Mouse (Mus musculus): ENCODE measurements around the gene Tmem104. TPM values are rescaled to one million over a fixed set of nuclear protein-coding genes. Genes with fewer than 3 reads are reported as not detected.

Tmem104 gene
- polyA plus RNA-seq, 1 experiment from 2014 or later, result 6.5 TPM

DNA sequence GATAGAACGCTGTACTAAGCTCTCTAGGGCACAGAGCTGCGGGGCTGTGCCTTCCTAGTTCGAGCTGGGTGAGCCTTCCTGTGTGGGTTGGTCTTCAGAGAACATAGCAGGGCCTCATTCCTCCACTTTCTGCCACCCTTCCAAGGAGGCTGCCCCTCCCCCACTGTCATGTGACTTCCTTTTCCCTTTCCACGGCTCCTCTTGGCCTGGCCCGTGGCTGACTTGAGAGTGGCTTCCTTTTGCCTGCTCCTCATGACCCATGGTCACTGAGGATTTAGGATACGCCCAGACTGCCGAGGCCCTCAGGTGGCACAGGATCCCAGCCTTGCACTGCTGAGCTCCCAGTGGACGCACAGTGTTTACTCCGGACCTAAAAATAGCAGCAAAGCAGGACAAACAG lies 4.9 kb downstream of the Tmem104 start:
- no peaks in the 10 kb centered on the region for H3K9me3 ChIP-seq (ENCODE audit: control insufficient read depth, low read length)
- H3K36me3 ChIP-seq (ENCODE audit: control insufficient read depth, insufficient read depth, low read length), result 0 out of 2 replicates have a peak, but pooled peaks cover 9% of the 10 kb centered on the region
- H3K9ac ChIP-seq (ENCODE audit: low read length), result peak overlapping the region; percentile 54; the same call in 1 of the 2 replicates
- no peak for ATAC-seq (ENCODE audit: insufficient number of reproducible peaks, insufficient read depth, low FRiP score, low read depth)
- H3K4me3 ChIP-seq (ENCODE audit: control insufficient read depth in 1 of 2, insufficient read depth in 1 of 2, low read depth in 1 of 2, low read length in 2 of 2), result no peak overlapping the region
- H3K27ac ChIP-seq (replicated peaks in 1 of 2; ENCODE audit: control insufficient read depth in 1 of 2, insufficient read depth in 1 of 2, low read depth in 2 of 2, low read length in 2 of 2), result peak overlapping the region; percentile 12 to 41; a peak in 1 of 4 replicates
- WGBS, result 27% methylated on average over 9 of the region's 9 CpGs
- H3K27me3 ChIP-seq (ENCODE audit: control insufficient read depth, insufficient read depth, low read length), result no peaks in the 10 kb centered on the region
- peaks cover 12 to 17% of the 10 kb centered on the region in 2 experiments for H3K4me1 ChIP-seq (ENCODE audit: control insufficient read depth in 2 of 2, insufficient read depth in 2 of 2, low read length in 2 of 2)
- H3K4me2 ChIP-seq (ENCODE audit: low read length), result peak overlapping the region; percentile 25

DNA sequence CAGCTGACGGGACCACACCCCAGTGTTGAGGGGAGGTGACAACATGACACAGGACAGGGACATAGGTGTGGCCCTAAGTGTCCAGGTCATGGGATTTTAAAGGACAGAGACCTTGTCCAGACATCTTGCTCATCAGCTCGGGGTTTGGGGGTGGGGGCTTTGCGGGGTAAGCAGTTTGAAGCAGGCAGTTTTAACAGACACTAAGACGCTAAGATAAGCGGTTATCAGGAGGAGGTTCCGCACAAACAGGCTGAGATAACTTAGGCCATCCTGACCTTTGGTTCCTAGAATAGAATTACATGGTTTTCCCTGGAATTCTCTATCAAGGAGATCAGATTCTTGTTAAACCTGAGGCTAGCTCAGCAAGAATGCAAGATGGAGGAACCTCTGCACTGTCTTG lies 7.4 kb downstream of the Tmem104 start:
- Histone ChIP-seq H3K9me3 (ENCODE audit: control insufficient read depth, low read length) (no peaks in the 10 kb centered on the region), H3K27me3 (ENCODE audit: control insufficient read depth, insufficient read depth, low read length) (no peaks in the 10 kb centered on the region), H3K4me1 (ENCODE audit: control insufficient read depth in 2 of 2, insufficient read depth in 2 of 2, low read length in 2 of 2) (peaks cover 8 to 11% of the 10 kb centered on the region in 2 experiments; a peak in 3 of 4 replicates), H3K9ac (ENCODE audit: low read length) (no peak overlapping the region), H3K4me2 (ENCODE audit: low read length) (no peak overlapping the region), H3K36me3 (ENCODE audit: control insufficient read depth, insufficient read depth, low read length) (peaks cover 23% of the 10 kb centered on the region), H3K27ac (replicated peaks in 1 of 2; ENCODE audit: control insufficient read depth in 1 of 2, insufficient read depth in 1 of 2, low read depth in 2 of 2, low read length in 2 of 2) (no peak overlapping the region), H3K4me3 (ENCODE audit: control insufficient read depth in 1 of 2, insufficient read depth in 1 of 2, low read depth in 1 of 2, low read length in 2 of 2) (no peak overlapping the region)
- WGBS, result 45% methylated on average over 6 of the region's 6 CpGs
- no peak for ATAC-seq (ENCODE audit: insufficient number of reproducible peaks, insufficient read depth, low FRiP score, low read depth)

DNA sequence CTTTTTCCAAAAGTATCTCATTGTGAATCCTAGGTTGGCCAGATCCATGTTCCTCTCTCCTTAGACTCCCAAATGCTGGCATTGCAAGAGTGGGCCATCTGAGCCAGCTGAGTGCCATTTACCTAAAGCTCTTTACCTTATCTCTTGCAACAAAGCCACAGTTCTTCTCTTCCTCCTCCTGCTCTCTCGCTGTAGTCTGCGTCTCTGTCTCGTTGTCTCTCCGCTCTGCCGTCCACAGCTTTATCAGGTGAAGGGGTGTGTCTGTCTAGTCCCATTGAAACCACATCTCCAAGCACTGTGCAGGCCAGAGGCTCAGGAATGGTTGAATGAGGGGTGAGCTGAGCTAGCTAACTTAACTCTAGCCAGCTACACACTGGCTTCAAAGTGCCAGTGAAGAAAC lies 8.6 kb downstream of the Tmem104 start:
- 14% methylated on average over 5 of the region's 5 CpGs for WGBS
- H3K36me3 ChIP-seq (ENCODE audit: control insufficient read depth, insufficient read depth, low read length), result peaks cover 28% of the 10 kb centered on the region
- no peak for ATAC-seq (ENCODE audit: insufficient number of reproducible peaks, insufficient read depth, low FRiP score, low read depth)
- H3K27ac ChIP-seq (replicated peaks in 1 of 2; ENCODE audit: control insufficient read depth in 1 of 2, insufficient read depth in 1 of 2, low read depth in 2 of 2, low read length in 2 of 2), result no peak overlapping the region
- no peaks in the 10 kb centered on the region for H3K9me3 ChIP-seq (ENCODE audit: control insufficient read depth, low read length)
- H3K4me3 ChIP-seq (ENCODE audit: control insufficient read depth in 1 of 2, insufficient read depth in 1 of 2, low read depth in 1 of 2, low read length in 2 of 2), result no peak overlapping the region
- H3K4me2 ChIP-seq (ENCODE audit: low read length), result no peak overlapping the region
- H3K27me3 ChIP-seq (ENCODE audit: control insufficient read depth, insufficient read depth, low read length), result no peaks in the 10 kb centered on the region
- H3K4me1 ChIP-seq (ENCODE audit: control insufficient read depth in 2 of 2, insufficient read depth in 2 of 2, low read length in 2 of 2), result peaks cover 8 to 11% of the 10 kb centered on the region in 2 experiments; a peak in 3 of 4 replicates
- no peak overlapping the region for H3K9ac ChIP-seq (ENCODE audit: low read length)

DNA sequence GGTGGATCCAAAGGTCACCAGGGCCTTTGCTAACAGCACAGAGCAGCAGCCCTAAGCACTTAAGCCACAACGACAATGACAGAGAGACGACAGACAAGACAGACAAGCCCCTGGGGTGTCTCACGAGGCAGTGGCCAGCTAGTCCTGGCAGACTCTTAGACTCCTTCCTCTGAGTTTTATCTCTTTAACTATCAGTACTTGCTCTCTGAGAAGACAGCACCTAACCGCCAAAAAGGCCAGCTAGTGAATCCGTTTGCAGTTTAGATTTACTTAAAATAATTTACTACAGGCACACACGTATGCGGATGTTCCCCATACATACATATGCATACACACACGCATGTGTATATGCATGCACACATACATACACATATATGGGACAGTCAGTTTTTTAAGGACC lies 10.3 kb downstream of the Tmem104 start:
- Histone ChIP-seq H3K4me2 (ENCODE audit: low read length) (no peak overlapping the region), H3K4me1 (ENCODE audit: control insufficient read depth in 2 of 2, insufficient read depth in 2 of 2, low read length in 2 of 2) (peaks cover 3 to 4% of the 10 kb centered on the region in 2 experiments; a peak in 2 of 4 replicates), H3K27ac (replicated peaks in 1 of 2; ENCODE audit: control insufficient read depth in 1 of 2, insufficient read depth in 1 of 2, low read depth in 2 of 2, low read length in 2 of 2) (no peak overlapping the region), H3K9me3 (ENCODE audit: control insufficient read depth, low read length) (no peaks in the 10 kb centered on the region), H3K9ac (ENCODE audit: low read length) (no peak overlapping the region), H3K36me3 (ENCODE audit: control insufficient read depth, insufficient read depth, low read length) (peaks cover 35% of the 10 kb centered on the region), H3K4me3 (ENCODE audit: control insufficient read depth in 1 of 2, insufficient read depth in 1 of 2, low read depth in 1 of 2, low read length in 2 of 2) (no peak overlapping the region), H3K27me3 (ENCODE audit: control insufficient read depth, insufficient read depth, low read length) (no peaks in the 10 kb centered on the region)
- 52% methylated on average over 8 of the region's 8 CpGs for WGBS
- no peak for ATAC-seq (ENCODE audit: insufficient number of reproducible peaks, insufficient read depth, low FRiP score, low read depth)

DNA sequence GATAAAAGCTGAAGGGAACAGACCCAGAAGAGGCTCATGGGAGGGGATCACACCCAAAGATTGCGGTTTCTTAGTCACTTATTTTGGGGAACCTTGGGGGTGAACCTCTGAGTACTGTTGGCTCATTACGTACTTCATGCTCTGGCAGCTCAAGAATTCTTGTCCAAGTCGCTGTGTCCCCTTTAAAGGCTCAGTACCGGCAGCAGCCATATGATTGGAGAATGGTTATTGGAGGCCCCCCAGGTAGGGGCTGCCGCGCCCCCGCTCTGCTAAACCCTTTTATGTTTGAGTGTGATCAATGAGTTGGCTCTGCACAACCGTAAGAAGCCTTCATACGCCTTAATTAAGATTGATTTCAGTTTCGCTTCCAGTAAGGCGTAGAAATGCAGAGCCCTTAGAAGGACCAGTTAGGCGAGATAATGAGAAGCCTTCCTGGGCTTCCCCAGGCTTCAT lies 11.7 kb downstream of the Tmem104 start:
- Histone ChIP-seq H3K4me1 (ENCODE audit: control insufficient read depth in 2 of 2, insufficient read depth in 2 of 2, low read length in 2 of 2) (peaks cover 3% of the 10 kb centered on the region in 2 experiments; a peak in 2 of 4 replicates), H3K27ac (replicated peaks in 1 of 2; ENCODE audit: control insufficient read depth in 1 of 2, insufficient read depth in 1 of 2, low read depth in 2 of 2, low read length in 2 of 2) (no peak overlapping the region), H3K4me2 (ENCODE audit: low read length) (no peak overlapping the region), H3K27me3 (ENCODE audit: control insufficient read depth, insufficient read depth, low read length) (no peaks in the 10 kb centered on the region), H3K36me3 (ENCODE audit: control insufficient read depth, insufficient read depth, low read length) (peaks cover 37% of the 10 kb centered on the region), H3K4me3 (ENCODE audit: control insufficient read depth in 1 of 2, insufficient read depth in 1 of 2, low read depth in 1 of 2, low read length in 2 of 2) (no peak overlapping the region), H3K9me3 (ENCODE audit: control insufficient read depth, low read length) (no peaks in the 10 kb centered on the region), H3K9ac (ENCODE audit: low read length) (no peak overlapping the region)
- no peak for ATAC-seq (ENCODE audit: insufficient number of reproducible peaks, insufficient read depth, low FRiP score, low read depth)
- WGBS, result 64% methylated on average over 12 of the region's 12 CpGs

DNA sequence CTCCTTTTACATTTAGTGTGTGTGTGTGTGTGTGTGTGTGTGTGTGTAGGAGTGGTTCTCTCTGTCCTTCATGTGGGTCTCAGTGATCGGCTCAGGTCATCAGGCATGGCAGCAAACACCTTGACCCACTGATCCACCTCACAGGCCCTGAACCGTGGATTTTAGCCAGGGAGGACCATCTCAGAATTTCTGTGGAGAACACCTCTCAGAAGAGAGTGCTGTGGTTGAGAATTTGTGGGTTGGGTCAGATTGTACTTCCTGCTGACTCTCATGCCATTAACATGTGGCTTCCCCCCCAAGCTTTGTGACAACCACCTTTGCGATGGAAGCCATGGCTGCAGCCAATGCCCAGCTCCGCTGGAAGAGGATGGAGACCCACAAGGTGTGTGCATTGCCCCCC lies 13.2 kb downstream of the Tmem104 start:
- H3K4me3 ChIP-seq (ENCODE audit: control insufficient read depth in 1 of 2, insufficient read depth in 1 of 2, low read depth in 1 of 2, low read length in 2 of 2), result no peak overlapping the region
- no peak overlapping the region for H3K9ac ChIP-seq (ENCODE audit: low read length)
- H3K27me3 ChIP-seq (ENCODE audit: control insufficient read depth, insufficient read depth, low read length), result 0 out of 2 replicates have a peak, but pooled peaks cover 3% of the 10 kb centered on the region
- H3K27ac ChIP-seq (replicated peaks in 1 of 2; ENCODE audit: control insufficient read depth in 1 of 2, insufficient read depth in 1 of 2, low read depth in 2 of 2, low read length in 2 of 2), result no peak overlapping the region
- 86% methylated on average over 4 of the region's 4 CpGs for WGBS
- H3K36me3 ChIP-seq (ENCODE audit: control insufficient read depth, insufficient read depth, low read length), result peaks cover 47% of the 10 kb centered on the region
- H3K4me1 ChIP-seq (ENCODE audit: control insufficient read depth in 2 of 2, insufficient read depth in 2 of 2, low read length in 2 of 2), result peaks cover 3% of the 10 kb centered on the region in 2 experiments; a peak in 2 of 4 replicates
- no peak overlapping the region for H3K4me2 ChIP-seq (ENCODE audit: low read length)
- H3K9me3 ChIP-seq (ENCODE audit: control insufficient read depth, low read length), result no peaks in the 10 kb centered on the region
- ATAC-seq (ENCODE audit: insufficient number of reproducible peaks, insufficient read depth, low FRiP score, low read depth), result no peak

DNA sequence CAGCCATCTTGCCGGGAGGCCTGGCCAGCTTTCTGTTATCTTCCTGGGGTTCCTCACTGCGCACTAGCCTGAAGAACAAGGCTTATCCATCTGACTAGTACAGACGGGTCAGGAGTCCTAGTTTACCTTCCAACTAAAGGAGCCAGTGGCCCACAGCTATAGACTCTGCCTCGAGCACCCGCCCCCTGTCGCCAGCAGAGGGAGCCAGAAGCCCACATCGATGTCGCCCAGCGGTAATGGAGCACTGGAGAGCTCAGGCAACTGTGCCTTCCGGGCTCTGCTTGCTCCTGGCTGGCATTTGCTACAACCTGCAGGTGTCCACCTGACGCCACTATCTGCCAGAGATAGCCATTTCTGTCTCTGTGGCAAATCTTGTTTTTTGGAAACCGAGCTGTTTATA lies 15.0 kb downstream of the Tmem104 start:
- H3K4me2 ChIP-seq (ENCODE audit: low read length), result no peak overlapping the region

DNA sequence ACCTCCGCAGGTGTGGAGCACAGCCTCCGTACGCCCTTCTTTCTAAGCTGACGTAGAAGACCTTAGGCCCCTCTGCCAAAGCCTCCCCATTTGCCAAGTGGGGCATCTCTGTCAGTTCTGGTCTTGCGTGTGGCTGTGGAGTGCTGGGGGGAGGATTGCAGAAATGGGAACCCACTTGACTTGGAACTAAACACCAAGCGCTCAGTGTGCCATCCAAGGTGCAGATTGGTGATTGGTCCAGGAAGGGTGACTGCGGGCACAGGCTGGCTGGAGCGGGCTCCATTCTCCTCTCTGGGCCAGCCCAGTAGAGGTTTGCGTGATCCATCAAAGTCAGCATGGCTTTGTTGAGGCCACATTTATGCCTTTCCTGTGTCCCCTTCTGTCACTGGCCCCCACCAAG lies 15.5 kb downstream of the Tmem104 start:
- ATAC-seq (ENCODE audit: insufficient number of reproducible peaks, insufficient read depth, low FRiP score, low read depth), result no peak
- 94% methylated on average over 9 of the region's 9 CpGs for WGBS
- Histone ChIP-seq H3K27me3 (ENCODE audit: control insufficient read depth, insufficient read depth, low read length) (0 out of 2 replicates have a peak, but pooled peaks cover 3% of the 10 kb centered on the region), H3K4me3 (ENCODE audit: control insufficient read depth in 1 of 2, insufficient read depth in 1 of 2, low read depth in 1 of 2, low read length in 2 of 2) (no peak overlapping the region), H3K4me1 (ENCODE audit: control insufficient read depth in 2 of 2, insufficient read depth in 2 of 2, low read length in 2 of 2) (no peaks in the 10 kb centered on the region), H3K9ac (ENCODE audit: low read length) (no peak overlapping the region), H3K27ac (replicated peaks in 1 of 2; ENCODE audit: control insufficient read depth in 1 of 2, insufficient read depth in 1 of 2, low read depth in 2 of 2, low read length in 2 of 2) (no peak overlapping the region), H3K9me3 (ENCODE audit: control insufficient read depth, low read length) (no peaks in the 10 kb centered on the region), H3K4me2 (ENCODE audit: low read length) (no peak overlapping the region), H3K36me3 (ENCODE audit: control insufficient read depth, insufficient read depth, low read length) (peaks cover 62% of the 10 kb centered on the region)

More for the DNA sequence above, 15.0 kb downstream of the Tmem104 start:
- no peaks in the 10 kb centered on the region for H3K4me1 ChIP-seq (ENCODE audit: control insufficient read depth in 2 of 2, insufficient read depth in 2 of 2, low read length in 2 of 2)
- H3K27ac ChIP-seq (replicated peaks in 1 of 2; ENCODE audit: control insufficient read depth in 1 of 2, insufficient read depth in 1 of 2, low read depth in 2 of 2, low read length in 2 of 2), result no peak overlapping the region
- H3K9me3 ChIP-seq (ENCODE audit: control insufficient read depth, low read length), result no peaks in the 10 kb centered on the region
- H3K36me3 ChIP-seq (ENCODE audit: control insufficient read depth, insufficient read depth, low read length), result peaks cover 64% of the 10 kb centered on the region
- WGBS, result 12% methylated on average over 12 of the region's 12 CpGs
- 0 out of 2 replicates have a peak, but pooled peaks cover 3% of the 10 kb centered on the region for H3K27me3 ChIP-seq (ENCODE audit: control insufficient read depth, insufficient read depth, low read length)
- no peak overlapping the region for H3K9ac ChIP-seq (ENCODE audit: low read length)
- no peak overlapping the region for H3K4me3 ChIP-seq (ENCODE audit: control insufficient read depth in 1 of 2, insufficient read depth in 1 of 2, low read depth in 1 of 2, low read length in 2 of 2)
- ATAC-seq (ENCODE audit: insufficient number of reproducible peaks, insufficient read depth, low FRiP score, low read depth), result no peak
